Mouse (Mus musculus) intestine, embryonic 16.5 days (tissue): ENCODE results near the gene Rnf152. TPM values are rescaled to one million over a fixed set of nuclear protein-coding genes. Genes with fewer than 3 reads are reported as not detected.

Experiments used
- ATAC-seq: fragments of 200-750 bp; cut with Nextera tagmentation; 2 replicates; pipeline ENCODE4 v1.8.0; 2017; ENCODE audit warnings: moderate TSS enrichment, moderate library complexity
- H3K27ac ChIP-seq: fragments of 300-500 bp; sonication (generic); 2 replicates; pipeline ENCODE4 v1.5.1; 2014; ENCODE audit warnings: mild to moderate bottlenecking, low read length
- H3K27me3 ChIP-seq: fragments of 300-500 bp; sonication (generic); replicated peaks from 2 replicates; pipeline ENCODE4 v1.6.1; 2014; ENCODE audit warnings: low read length, control low read depth, mixed read lengths; ENCODE audit not compliant: control insufficient read depth, insufficient read depth
- H3K36me3 ChIP-seq: fragments of 300-500 bp; sonication (generic); 2 replicates; pipeline ENCODE4 v1.6.1; 2014; ENCODE audit warnings: low read length, control low read depth; ENCODE audit not compliant: control insufficient read depth, insufficient read depth
- H3K4me1 ChIP-seq: fragments of 300-500 bp; sonication (generic); 2 replicates; pipeline ENCODE4 v1.6.1; 2014; ENCODE audit warnings: low read length, control low read depth, mixed read lengths; ENCODE audit not compliant: control insufficient read depth, insufficient read depth
- H3K4me2 ChIP-seq: fragments of 300-500 bp; sonication (generic); 2 replicates; pipeline ENCODE4 v1.6.1; 2014; ENCODE audit warnings: low read depth, low read length, control low read depth
- H3K4me3 ChIP-seq: fragments of 300-500 bp; sonication (generic); 2 replicates; pipeline ENCODE4 v1.5.1; 2014; ENCODE audit warnings: mild to moderate bottlenecking, low read length
- H3K9ac ChIP-seq: fragments of 300-500 bp; sonication (generic); 2 replicates; pipeline ENCODE4 v1.6.1; 2014; ENCODE audit warnings: low read depth, low read length
- H3K9me3 ChIP-seq: fragments of 300-500 bp; sonication (generic); 2 replicates; pipeline ENCODE4 v1.6.1; 2016; ENCODE audit warnings: low read length, control low read depth; ENCODE audit not compliant: control insufficient read depth
- WGBS: fragments of 180-500 bp; shearing (Covaris S2); extraction: QIAGEN DNeasy Blood & Tissue Kit; methylation state at CpG from one replicate; pipeline ENCODE4 v1.1.7; 2014; 5-methylcytosine and 5-hydroxymethylcytosine counted together
- polyA plus RNA-seq: library from polyadenylated mRNA; unstranded; fragments of >200 nt; fragmentation: Nextera tagmentation; extraction: Ambion mirVana; gene quantifications from 2 replicates; pipeline ENCODE4 v1.2.1, GENCODE M21; 2015

Gene Rnf152
- 1.7 and 1.9 TPM in 2 replicates for polyA plus RNA-seq

GRCm38 (mm10) chr1:105356291-105357011, at the start of gene Rnf152:
Gene Rnf152, minus strand, starts transcription at chr1:105356710.
- peak within 1 kb of the TSS; percentile 84 for H3K9ac ChIP-seq
- under 1% methylated on average over 56 of the region's 58 CpGs for WGBS
- H3K4me1 ChIP-seq = no peaks in the 10 kb centered on the region
- ATAC-seq = peak; percentile 90
- H3K27me3 ChIP-seq = no peaks in the 10 kb centered on the region
- H3K4me3 ChIP-seq = peak within 1 kb of the TSS; percentile 82
- no peaks in the 10 kb centered on the region for H3K9me3 ChIP-seq
- no peaks in the 10 kb centered on the region for H3K36me3 ChIP-seq
- H3K4me2 ChIP-seq = peak within 1 kb of the TSS; percentile 90
- H3K27ac ChIP-seq = 0 out of 2 replicates have a peak within 1 kb of the TSS, but pooled peaks have one; percentile 26

- Histone ChIP-seq H3K9me3 (no peaks in the 10 kb centered on the region), H3K4me1 (no peaks in the 10 kb centered on the region), H3K4me3 (no peak overlapping the region), H3K36me3 (no peaks in the 10 kb centered on the region), H3K27ac (no peak overlapping the region), H3K9ac (no peak overlapping the region), H3K27me3 (no peaks in the 10 kb centered on the region), H3K4me2 (no peak overlapping the region)
- 58% methylated on average over 1 of the region's 1 CpGs for WGBS
- no peak for ATAC-seq
Observed at GRCm38 (mm10) chr1:105402853-105403252, 46.3 kb upstream of the Rnf152 start.

- H3K4me1 ChIP-seq = no peaks in the 10 kb centered on the region
- no peaks in the 10 kb centered on the region for H3K9me3 ChIP-seq
- H3K4me2 ChIP-seq = no peak overlapping the region
- no peaks in the 10 kb centered on the region for H3K36me3 ChIP-seq
- no peak overlapping the region for H3K4me3 ChIP-seq
- WGBS = 54% methylated on average over 4 of the region's 4 CpGs
- no peak overlapping the region for H3K9ac ChIP-seq
- no peaks in the 10 kb centered on the region for H3K27me3 ChIP-seq
- peak; percentile 74 for ATAC-seq
- H3K27ac ChIP-seq = no peak overlapping the region
Observed at GRCm38 (mm10) chr1:105384141-105384937, 27.8 kb upstream of the Rnf152 start.

GRCm38 (mm10) chr1:105377546-105377945, 21.0 kb upstream of the Rnf152 start:
- Histone ChIP-seq H3K4me2 (no peak overlapping the region), H3K36me3 (no peaks in the 10 kb centered on the region), H3K27ac (no peak overlapping the region), H3K4me1 (no peaks in the 10 kb centered on the region), H3K4me3 (no peak overlapping the region), H3K9me3 (no peaks in the 10 kb centered on the region), H3K27me3 (no peaks in the 10 kb centered on the region), H3K9ac (no peak overlapping the region)
- no peak for ATAC-seq

DNA sequence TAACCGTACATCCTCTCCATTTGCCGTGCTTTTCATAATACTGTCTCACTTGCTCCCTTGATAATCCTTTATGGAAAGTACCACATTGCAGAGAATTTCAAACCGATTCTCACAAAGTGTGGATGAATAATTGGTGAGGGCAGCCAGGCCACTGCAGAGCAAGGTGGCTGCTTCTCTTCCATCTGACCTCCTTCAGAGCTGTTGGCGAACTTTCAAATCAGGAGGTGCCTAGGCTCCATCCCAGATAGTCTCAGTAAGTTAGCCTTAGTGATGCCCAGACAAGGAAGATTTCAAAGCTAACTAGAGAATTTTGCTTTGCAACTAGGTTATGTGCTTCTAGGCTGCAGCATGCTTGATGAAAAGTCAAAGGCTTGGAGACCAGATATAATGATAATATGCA, 18.1 kb upstream of the Rnf152 start:
- Histone ChIP-seq H3K4me2 (no peak overlapping the region), H3K4me3 (no peak overlapping the region), H3K27ac (no peak overlapping the region), H3K4me1 (no peaks in the 10 kb centered on the region), H3K9me3 (no peaks in the 10 kb centered on the region), H3K27me3 (no peaks in the 10 kb centered on the region), H3K9ac (no peak overlapping the region), H3K36me3 (no peaks in the 10 kb centered on the region)
- 91% methylated on average over 4 of the region's 4 CpGs for WGBS
- ATAC-seq = no peak

GRCm38 (mm10) chr1:105362701-105363100, 6.2 kb upstream of the Rnf152 start:
- Histone ChIP-seq H3K4me3 (no peak overlapping the region), H3K9me3 (no peaks in the 10 kb centered on the region), H3K27me3 (no peaks in the 10 kb centered on the region), H3K36me3 (no peaks in the 10 kb centered on the region), H3K4me2 (no peak overlapping the region), H3K4me1 (no peaks in the 10 kb centered on the region), H3K27ac (no peak overlapping the region), H3K9ac (no peak overlapping the region)
- no peak for ATAC-seq

DNA sequence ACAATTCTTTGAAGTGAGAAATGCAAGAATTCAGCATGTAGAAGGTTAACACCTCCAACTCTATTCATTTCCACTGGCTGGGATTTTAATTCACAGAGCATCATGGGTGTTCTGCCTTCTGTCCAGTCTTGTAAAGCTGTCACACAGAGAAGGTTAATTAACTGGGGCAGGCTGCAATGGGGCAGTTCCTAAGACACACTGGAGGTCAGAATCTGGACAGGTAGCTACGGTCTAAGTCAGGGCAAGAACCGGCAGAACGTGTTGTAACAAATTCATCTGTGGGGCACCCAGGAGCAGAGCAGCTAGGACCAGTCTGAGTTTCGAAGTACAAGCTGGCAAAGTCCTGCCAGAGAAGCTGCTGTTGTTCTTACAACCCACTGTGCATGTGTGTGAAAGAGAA, 2.4 kb upstream of the Rnf152 start:
- Histone ChIP-seq H3K27me3 (no peaks in the 10 kb centered on the region), H3K4me3 (no peak overlapping the region), H3K27ac (no peak overlapping the region), H3K9ac (no peak overlapping the region), H3K4me1 (no peaks in the 10 kb centered on the region), H3K9me3 (no peaks in the 10 kb centered on the region), H3K36me3 (no peaks in the 10 kb centered on the region), H3K4me2 (no peak overlapping the region)
- 71% methylated on average over 4 of the region's 4 CpGs for WGBS
- no peak for ATAC-seq

DNA sequence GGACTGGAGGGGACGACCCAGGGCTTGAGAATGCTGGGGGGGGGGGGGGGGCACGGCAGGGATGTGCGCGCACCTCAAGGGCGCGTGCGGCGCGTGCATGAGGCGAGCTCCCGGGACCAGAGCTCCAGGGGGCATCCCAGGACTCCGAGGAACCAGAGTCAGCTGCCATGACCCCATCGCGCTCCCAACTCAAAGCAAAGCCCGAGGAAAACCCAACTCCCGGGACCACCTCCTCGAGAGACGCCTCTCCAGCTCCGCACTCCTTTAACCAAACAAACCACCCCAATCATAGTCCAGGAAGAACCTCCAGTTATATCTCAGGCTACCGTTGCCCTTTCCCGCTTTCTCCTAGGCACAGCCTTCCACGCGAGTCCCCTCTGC, 610 bp downstream of the Rnf152 start:
- no peaks in the 10 kb centered on the region for H3K9me3 ChIP-seq
- H3K9ac ChIP-seq = peak overlapping the region; percentile 84
- H3K4me1 ChIP-seq = no peaks in the 10 kb centered on the region
- H3K36me3 ChIP-seq = no peaks in the 10 kb centered on the region
- WGBS = 0% methylated on average over 23 of the region's 23 CpGs
- H3K4me2 ChIP-seq = peak overlapping the region; percentile 90
- no peaks in the 10 kb centered on the region for H3K27me3 ChIP-seq
- peak overlapping the region; percentile 82 for H3K4me3 ChIP-seq
- H3K27ac ChIP-seq = 0 out of 2 replicates have a peak overlapping the region, but pooled peaks have one; percentile 26
- peak; percentile 49 for ATAC-seq

DNA sequence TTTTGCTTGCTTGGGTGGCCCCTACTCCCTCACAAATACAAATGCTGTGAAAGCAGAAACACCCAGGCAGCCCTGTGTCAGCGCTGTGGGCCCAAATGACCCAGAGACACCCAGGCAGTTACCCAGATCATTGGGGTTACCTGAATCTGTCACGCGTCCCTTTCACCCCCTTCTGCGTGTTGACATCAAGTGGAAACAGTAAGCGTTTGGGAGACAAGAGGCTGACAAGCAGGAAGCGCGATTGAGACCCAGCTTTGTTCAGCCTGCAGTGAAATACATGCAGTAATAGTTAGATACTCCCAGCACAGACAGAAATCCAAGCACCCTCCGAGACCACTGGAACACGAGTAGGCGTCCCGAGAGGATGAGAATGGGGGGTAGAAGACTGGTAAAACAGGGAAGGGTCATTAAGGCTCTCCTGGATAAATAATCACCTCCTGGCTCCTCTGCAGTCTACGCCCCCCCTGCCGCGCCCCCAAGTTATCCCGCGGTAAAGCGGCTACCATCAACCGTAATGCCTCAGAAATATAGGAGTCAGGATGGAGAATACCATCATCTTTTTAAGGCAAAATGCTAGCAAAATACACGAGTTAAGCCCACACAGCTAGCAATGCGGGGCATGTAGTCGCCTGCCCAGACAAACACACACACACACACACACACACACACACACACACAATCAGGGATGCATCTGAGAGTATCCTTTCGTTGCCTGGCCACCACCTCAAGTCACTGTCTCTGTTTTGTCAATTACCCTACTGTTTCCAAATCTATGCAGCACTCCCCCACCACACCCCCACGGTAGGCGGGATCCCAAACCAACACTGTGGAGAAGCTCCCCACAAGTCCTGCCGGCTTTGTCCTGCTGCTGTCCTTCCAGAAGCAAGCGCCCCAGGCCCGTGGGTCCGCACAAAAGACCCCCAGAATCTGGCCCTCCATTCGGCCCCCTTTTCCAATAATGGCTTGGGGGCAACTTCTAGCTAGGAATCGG, 1.3 kb downstream of the Rnf152 start:
- H3K4me1 ChIP-seq = no peaks in the 10 kb centered on the region
- 7% methylated on average over 30 of the region's 30 CpGs for WGBS
- H3K9ac ChIP-seq = peak overlapping the region; percentile 84
- ATAC-seq = peak; percentile 10; the same call in 1 of the 2 replicates
- H3K27ac ChIP-seq = no peak overlapping the region
- H3K36me3 ChIP-seq = no peaks in the 10 kb centered on the region
- H3K9me3 ChIP-seq = no peaks in the 10 kb centered on the region
- no peaks in the 10 kb centered on the region for H3K27me3 ChIP-seq
- H3K4me3 ChIP-seq = peak overlapping the region; percentile 82
- H3K4me2 ChIP-seq = peak overlapping the region; percentile 90
